Mouse (Mus musculus): ENCODE data around the gene Tpo. TPM values are rescaled to one million over a fixed set of nuclear protein-coding genes. Genes with fewer than 3 reads are reported as not detected.

Tpo gene
- polyA plus RNA-seq, 1 experiment from 2014 or later, result 0.24 TPM

DNA sequence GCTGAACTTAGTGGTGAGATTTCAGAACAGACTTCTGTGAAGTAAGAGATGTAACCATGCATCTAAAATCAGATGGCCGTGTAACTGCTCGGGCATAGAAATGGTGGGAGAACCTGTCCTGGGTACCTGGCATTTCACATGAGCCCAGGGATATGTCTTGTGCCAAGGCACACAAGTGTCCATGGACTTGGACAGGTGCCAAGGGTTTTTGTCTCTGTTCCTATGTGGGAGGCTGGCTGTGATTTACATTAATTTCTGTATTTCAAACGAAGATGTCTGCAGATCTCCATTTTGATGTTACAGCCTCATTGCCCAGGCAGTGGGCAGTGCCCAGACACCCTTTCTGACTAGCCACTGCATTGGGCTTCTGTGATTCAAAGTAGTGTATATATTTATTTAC is 115.3 kb downstream of the Tpo start:
- H3K9ac ChIP-seq (ENCODE audit: low read depth, low read length), result no peak overlapping the region
- ATAC-seq, result no peak
- H3K36me3 ChIP-seq (ENCODE audit: control insufficient read depth, insufficient read depth, low read length), result peaks cover 19% of the 10 kb centered on the region
- H3K27ac ChIP-seq (ENCODE audit: low read length), result no peak overlapping the region
- no peaks in the 10 kb centered on the region for H3K27me3 ChIP-seq (ENCODE audit: control insufficient read depth, insufficient read depth, low read depth, low read length)
- H3K4me3 ChIP-seq (ENCODE audit: low read depth, low read length), result no peak overlapping the region
- WGBS, result 81% methylated on average over 3 of the region's 3 CpGs
- no peaks in the 10 kb centered on the region for H3K9me3 ChIP-seq (replicated peaks; ENCODE audit: control insufficient read depth, low read length, poor library complexity, severe bottlenecking)
- H3K4me2 ChIP-seq (ENCODE audit: low read length), result no peak overlapping the region
- no peaks in the 10 kb centered on the region for H3K4me1 ChIP-seq (ENCODE audit: control insufficient read depth, insufficient read depth, low read length)

DNA sequence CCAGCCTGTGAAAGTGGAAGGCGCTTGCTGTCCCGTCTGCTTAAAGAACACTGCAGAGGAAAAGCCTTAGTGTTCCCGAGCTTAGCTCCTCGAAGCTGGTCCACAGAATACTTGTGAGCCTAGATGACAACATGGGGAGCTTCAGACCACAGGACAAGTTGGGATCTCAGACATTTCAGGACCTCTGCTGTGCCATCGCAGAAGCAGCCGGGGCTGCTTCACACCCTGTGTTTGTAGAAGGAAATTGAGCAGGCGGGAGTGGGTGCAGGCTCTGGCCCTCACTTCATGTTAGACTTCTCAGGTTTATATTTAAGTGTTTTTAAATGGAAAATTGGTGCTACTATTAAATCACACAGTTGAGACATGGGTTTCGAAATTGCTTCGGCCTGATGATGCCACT is 116.9 kb downstream of the Tpo start:
- Histone ChIP-seq H3K9me3 (replicated peaks; ENCODE audit: control insufficient read depth, low read length, poor library complexity, severe bottlenecking) (no peaks in the 10 kb centered on the region), H3K4me1 (ENCODE audit: control insufficient read depth, insufficient read depth, low read length) (no peaks in the 10 kb centered on the region), H3K4me3 (ENCODE audit: low read depth, low read length) (no peak overlapping the region), H3K36me3 (ENCODE audit: control insufficient read depth, insufficient read depth, low read length) (peaks cover 19% of the 10 kb centered on the region), H3K4me2 (ENCODE audit: low read length) (no peak overlapping the region), H3K9ac (ENCODE audit: low read depth, low read length) (no peak overlapping the region), H3K27ac (ENCODE audit: low read length) (no peak overlapping the region), H3K27me3 (ENCODE audit: control insufficient read depth, insufficient read depth, low read depth, low read length) (no peaks in the 10 kb centered on the region)
- WGBS, result 81% methylated on average over 9 of the region's 9 CpGs
- no peak for ATAC-seq

DNA sequence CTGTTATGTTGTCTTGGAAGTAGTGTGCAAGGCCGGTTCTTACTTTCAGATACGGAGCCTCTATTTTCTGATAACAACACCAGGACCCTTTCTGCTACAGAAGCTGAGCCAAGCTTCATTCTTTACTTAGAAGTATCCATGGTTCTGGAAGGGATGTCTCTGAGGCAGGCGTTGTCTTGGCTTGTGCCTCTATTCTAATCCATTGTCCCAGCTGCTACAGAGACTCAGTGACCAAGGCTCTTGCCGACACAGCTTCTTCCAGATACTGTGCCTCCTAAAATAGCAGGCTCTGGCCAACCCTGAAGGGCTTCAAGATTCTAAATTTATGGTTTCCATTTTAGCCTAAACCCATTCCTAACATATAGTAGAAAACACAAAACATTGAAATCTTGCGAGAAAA is 123.7 kb downstream of the Tpo start:
- no peak overlapping the region for H3K4me3 ChIP-seq (ENCODE audit: low read depth, low read length)
- H3K4me2 ChIP-seq (ENCODE audit: low read length), result no peak overlapping the region
- peaks cover 18% of the 10 kb centered on the region for H3K36me3 ChIP-seq (ENCODE audit: control insufficient read depth, insufficient read depth, low read length)
- H3K4me1 ChIP-seq (ENCODE audit: control insufficient read depth, insufficient read depth, low read length), result no peaks in the 10 kb centered on the region
- no peak overlapping the region for H3K9ac ChIP-seq (ENCODE audit: low read depth, low read length)
- no peaks in the 10 kb centered on the region for H3K27me3 ChIP-seq (ENCODE audit: control insufficient read depth, insufficient read depth, low read depth, low read length)
- H3K27ac ChIP-seq (ENCODE audit: low read length), result no peak overlapping the region
- no peaks in the 10 kb centered on the region for H3K9me3 ChIP-seq (replicated peaks; ENCODE audit: control insufficient read depth, low read length, poor library complexity, severe bottlenecking)
- 86% methylated on average over 5 of the region's 5 CpGs for WGBS
- no peak for ATAC-seq

DNA sequence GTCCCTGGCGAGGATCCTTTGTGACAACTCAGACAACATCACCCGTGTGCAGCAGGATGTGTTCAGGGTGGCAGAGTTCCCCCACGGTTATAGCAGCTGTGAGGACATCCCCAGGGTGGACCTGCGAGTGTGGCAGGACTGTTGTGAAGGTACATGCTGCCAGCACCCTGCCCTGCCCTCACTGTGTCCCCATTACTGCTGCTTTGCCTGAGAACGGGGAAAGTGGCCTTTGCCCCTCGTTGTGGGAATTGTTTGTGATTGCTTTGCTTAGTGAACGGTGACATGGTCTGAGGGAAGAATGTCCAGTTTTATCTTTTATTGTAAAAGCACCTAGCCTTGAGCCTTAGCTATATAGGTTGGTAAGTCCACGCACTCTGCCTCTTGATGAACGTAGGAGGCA is 125.8 kb downstream of the Tpo start:
- ATAC-seq, result no peak
- Histone ChIP-seq H3K9me3 (replicated peaks; ENCODE audit: control insufficient read depth, low read length, poor library complexity, severe bottlenecking) (no peaks in the 10 kb centered on the region), H3K27me3 (ENCODE audit: control insufficient read depth, insufficient read depth, low read depth, low read length) (no peaks in the 10 kb centered on the region), H3K9ac (ENCODE audit: low read depth, low read length) (no peak overlapping the region), H3K4me2 (ENCODE audit: low read length) (no peak overlapping the region), H3K4me1 (ENCODE audit: control insufficient read depth, insufficient read depth, low read length) (no peaks in the 10 kb centered on the region), H3K4me3 (ENCODE audit: low read depth, low read length) (no peak overlapping the region), H3K36me3 (ENCODE audit: control insufficient read depth, insufficient read depth, low read length) (peaks cover 25% of the 10 kb centered on the region), H3K27ac (ENCODE audit: low read length) (no peak overlapping the region)
- 86% methylated on average over 9 of the region's 9 CpGs for WGBS

Other genes starting within 250 kb of the Tpo start
- gene Pxdn, start 195.0 kb downstream of the Tpo start, polyA plus RNA-seq (2015; fragmentation: Nextera tagmentation; extraction: Ambion mirVana), result 52.0 and 53.3 TPM in 2 replicates
- gene Sntg2, start 240.8 kb upstream of the Tpo start, polyA plus RNA-seq (2015; fragmentation: Nextera tagmentation; extraction: Ambion mirVana), result 5.1 and 8.2 TPM in 2 replicates